8 mouse cellular contexts compared by ENCODE assay signal in genomic region chr2:25210686-25211085, GRCm38 (mm10). TPM values are rescaled to one million over a fixed set of nuclear protein-coding genes. Genes with fewer than 3 reads are reported as not detected.
DNase-seq lines count a peak whose midpoint lies in the region; ATAC-seq and TF ChIP-seq lines count a peak whose summit lies in the region.

No protein-coding gene starts in this region.

- H3K27ac ChIP-seq in cerebellum, adult 2 months (ENCODE audit: insufficient read depth, low read length): peak overlapping the region; percentile 80; the same call in 1 of the 2 replicates
- H3K27ac ChIP-seq in forebrain, embryonic 16.5 days (ENCODE audit: low read length): peak overlapping the region; percentile 82
- peak overlapping the region; percentile 87 for H3K27ac ChIP-seq in liver, embryonic 15.5 days (replicated peaks)

- peak overlapping the region; percentile 95 for H3K9ac ChIP-seq in forebrain, embryonic 16.5 days (replicated peaks; ENCODE audit: low read depth, low read length)
- H3K9ac ChIP-seq in liver, embryonic 15.5 days: peak overlapping the region; percentile 96

- H3K4me3 ChIP-seq in cerebellum, adult 2 months (replicated peaks; ENCODE audit: insufficient read depth, low read depth, low read length): peak overlapping the region; percentile 90
- peak overlapping the region; percentile 93 for H3K4me3 ChIP-seq in C2C12 (ENCODE audit: insufficient read depth, poor library complexity, severe bottlenecking)
- H3K4me3 ChIP-seq in forebrain, embryonic 16.5 days (replicated peaks; ENCODE audit: low read length): peak overlapping the region; percentile 88
- H3K4me3 ChIP-seq in liver, embryonic 15.5 days (replicated peaks): peak overlapping the region; percentile 95

- peaks cover 26% of the 10 kb centered on the region for H3K36me3 ChIP-seq in C2C12 (ENCODE audit: control insufficient read depth, insufficient read depth)
- peaks cover 2% of the 10 kb centered on the region; the same call in 1 of the 2 replicates for H3K36me3 ChIP-seq in forebrain, embryonic 16.5 days (ENCODE audit: control insufficient read depth, insufficient read depth)
- peaks cover 40% of the 10 kb centered on the region for H3K36me3 ChIP-seq in liver, embryonic 15.5 days (replicated peaks)

- DNase-seq in cerebellum, adult 2 months: no peak
- DNase-seq in cerebellum, adult 8-10 months: no peak
- DNase-seq in urinary bladder, postnatal 36 days (ENCODE audit: low spot score in 2 of 2): no peak
- no peak for DNase-seq in left cerebral cortex, adult 9 months (ENCODE audit: low spot score in 2 of 2)
- no peak for DNase-seq in adrenal gland, adult 8-10 months

- no peaks in the 10 kb centered on the region for H3K9me3 ChIP-seq in forebrain, embryonic 16.5 days (ENCODE audit: control insufficient read depth, low read length)
- no peaks in the 10 kb centered on the region for H3K9me3 ChIP-seq in liver, embryonic 15.5 days (replicated peaks)

- ATAC-seq in forebrain, embryonic 16.5 days: peak; percentile 41
- peak; percentile 19 for ATAC-seq in liver, embryonic 15.5 days (ENCODE audit: insufficient read depth)

- H3ac ChIP-seq in C2C12 (ENCODE audit: control insufficient read depth, insufficient read length, low read depth): peak overlapping the region; percentile 59

- no peaks in the 10 kb centered on the region for H3K27me3 ChIP-seq in cerebellum, adult 2 months (ENCODE audit: control insufficient read depth, insufficient read depth, low read length)
- H3K27me3 ChIP-seq in C2C12 (ENCODE audit: control insufficient read depth, insufficient read depth, insufficient read length): no peaks in the 10 kb centered on the region
- 0 out of 2 replicates have a peak, but pooled peaks cover under 1% of the 10 kb centered on the region for H3K27me3 ChIP-seq in forebrain, embryonic 16.5 days (replicated peaks; ENCODE audit: control insufficient read depth, insufficient read depth, low read length)
- H3K27me3 ChIP-seq in liver, embryonic 15.5 days: peaks cover 4% of the 10 kb centered on the region; the same call in 1 of the 2 replicates

- TF ChIP-seq POLR2A in cerebellum, adult 2 months (IDR thresholded peaks at IDR 0.05; ENCODE audit: borderline replicate concordance, insufficient read depth, low read length): no peak

- under 1% methylated on average over 24 of the region's 24 CpGs for WGBS in cerebellum, adult 2 months
- under 1% methylated on average over 24 of the region's 24 CpGs for WGBS in forebrain, embryonic 16.5 days
- WGBS in liver, embryonic 15.5 days (ENCODE audit: insufficient replicate concordance): under 1% methylated on average over 24 of the region's 24 CpGs

- TF ChIP-seq CTCF in cerebellum, adult 2 months (IDR thresholded peaks at IDR 0.05; ENCODE audit: borderline replicate concordance, insufficient read depth, low read depth, low read length): no peak
- no peak for TF ChIP-seq CTCF in C2C12 (IDR thresholded peaks at IDR 0.05; ENCODE audit: control insufficient read depth, insufficient read depth, insufficient read length)

- peaks cover 55% of the 10 kb centered on the region for H3K79me2 ChIP-seq in C2C12 (ENCODE audit: control insufficient read depth, insufficient read depth)

- H3K79me3 ChIP-seq in C2C12 (ENCODE audit: low read depth): peaks cover 35% of the 10 kb centered on the region

- H3K4me2 ChIP-seq in forebrain, embryonic 16.5 days (ENCODE audit: low read length): peak overlapping the region; percentile 76
- peak overlapping the region; percentile 85 for H3K4me2 ChIP-seq in liver, embryonic 15.5 days

- peaks cover 6% of the 10 kb centered on the region; the same call in 1 of the 2 replicates for H3K4me1 ChIP-seq in cerebellum, adult 2 months (ENCODE audit: control insufficient read depth, insufficient read depth, low read length)
- H3K4me1 ChIP-seq in forebrain, embryonic 16.5 days (replicated peaks; ENCODE audit: control insufficient read depth, insufficient read depth, low read length): peaks cover 15% of the 10 kb centered on the region
- peaks cover 27% of the 10 kb centered on the region for H3K4me1 ChIP-seq in liver, embryonic 15.5 days (replicated peaks)

TF ChIP-seq in C2C12, 6 proteins besides CTCF, POLR2A, EP300 and RAD21:
- no peak for TF ChIP-seq MYOG (IDR thresholded peaks at IDR 0.05; ENCODE audit: control insufficient read depth, extremely low read depth, insufficient read length)
- TF ChIP-seq MYOD1 (IDR thresholded peaks at IDR 0.05; ENCODE audit: control insufficient read depth, insufficient read length, low read depth): no peak
- TF ChIP-seq FOSL1 (IDR thresholded peaks at IDR 0.05; ENCODE audit: insufficient read depth, low read length, poor library complexity, severe bottlenecking): no peak
- TF ChIP-seq USF1 (IDR thresholded peaks at IDR 0.05; ENCODE audit: low read depth): no peak
- no peak for TF ChIP-seq CEBPB (IDR thresholded peaks at IDR 0.05; ENCODE audit: low read depth)
- no peak for TF ChIP-seq MAX (IDR thresholded peaks at IDR 0.05)

RNA-seq across cellular contexts. Expression of gene Nelfb, which starts 0.6 kb away (rescaled TPM):
- polyA plus RNA-seq in cerebellum, adult 2 months (2012; rRNA removed): 69.4 and 84.5 TPM in 2 replicates
- polyA plus RNA-seq in C2C12 (2012; fragmentation: generic; extraction: Trizol): 47.4 TPM
- 91.7 and 101 TPM in 2 replicates for polyA plus RNA-seq in forebrain, embryonic 16.5 days (2015; fragmentation: Nextera tagmentation; extraction: Ambion mirVana)
- 35.9 and 40.6 TPM in 2 replicates for polyA plus RNA-seq in liver, embryonic 15.5 days (2015; fragmentation: Nextera tagmentation; extraction: Ambion mirVana)
- 10 to 100 TPM; 59.6 to 74.9 (median 68.6) TPM for total RNA-seq in adrenal gland, adult 8-10 months (2022)

RNA-seq across cellular contexts. Expression of gene Stpg3, which starts 3.8 kb away (rescaled TPM):
- not detected in 2 replicates for polyA plus RNA-seq in cerebellum, adult 2 months (2012; rRNA removed)
- polyA plus RNA-seq in C2C12 (2012; fragmentation: generic; extraction: Trizol): not detected
- not detected in 2 replicates for polyA plus RNA-seq in forebrain, embryonic 16.5 days (2015; fragmentation: Nextera tagmentation; extraction: Ambion mirVana)
- not detected in 2 replicates for polyA plus RNA-seq in liver, embryonic 15.5 days (2015; fragmentation: Nextera tagmentation; extraction: Ambion mirVana)
- total RNA-seq in adrenal gland, adult 8-10 months (2022): not detected

RNA-seq across cellular contexts. Expression of gene Fam166a, which starts 7.9 kb away (rescaled TPM):
- 0.10 and 0.11 TPM in 2 replicates for polyA plus RNA-seq in cerebellum, adult 2 months (2012; rRNA removed)
- not detected for polyA plus RNA-seq in C2C12 (2012; fragmentation: generic; extraction: Trizol)
- polyA plus RNA-seq in forebrain, embryonic 16.5 days (2015; fragmentation: Nextera tagmentation; extraction: Ambion mirVana): not detected in 2 replicates
- polyA plus RNA-seq in liver, embryonic 15.5 days (2015; fragmentation: Nextera tagmentation; extraction: Ambion mirVana): 1.0 TPM in 1 of 2 replicates, not detected in the other
- total RNA-seq in adrenal gland, adult 8-10 months (2022): under 1 TPM in 1 of 4 experiments, not detected in 3; 0.27 TPM

RNA-seq across cellular contexts. Expression of gene Tubb4b, which starts 13.8 kb away (rescaled TPM):
- polyA plus RNA-seq in cerebellum, adult 2 months (2012; rRNA removed): 647 and 663 TPM in 2 replicates
- 800 TPM for polyA plus RNA-seq in C2C12 (2012; fragmentation: generic; extraction: Trizol)
- polyA plus RNA-seq in forebrain, embryonic 16.5 days (2015; fragmentation: Nextera tagmentation; extraction: Ambion mirVana): 394 TPM in 2 replicates
- 695 and 769 TPM in 2 replicates for polyA plus RNA-seq in liver, embryonic 15.5 days (2015; fragmentation: Nextera tagmentation; extraction: Ambion mirVana)
- 100 to 1,000 TPM; 150 to 307 (median 222) TPM for total RNA-seq in adrenal gland, adult 8-10 months (2022)

RNA-seq across cellular contexts. Expression of gene Tor4a, which starts 14.0 kb away (rescaled TPM):
- polyA plus RNA-seq in cerebellum, adult 2 months (2012; rRNA removed): 3.6 and 4.2 TPM in 2 replicates
- 15.5 TPM for polyA plus RNA-seq in C2C12 (2012; fragmentation: generic; extraction: Trizol)
- 0.85 and 1.6 TPM in 2 replicates for polyA plus RNA-seq in forebrain, embryonic 16.5 days (2015; fragmentation: Nextera tagmentation; extraction: Ambion mirVana)
- 6.2 and 6.8 TPM in 2 replicates for polyA plus RNA-seq in liver, embryonic 15.5 days (2015; fragmentation: Nextera tagmentation; extraction: Ambion mirVana)
- 10 to 100 TPM; 27.4 to 35.0 (median 31.7) TPM for total RNA-seq in adrenal gland, adult 8-10 months (2022)
